Mouse (Mus musculus) lung, postnatal 0 days (tissue): ENCODE measurements around the gene Pfkfb3. TPM values are rescaled to one million over a fixed set of nuclear protein-coding genes. Genes with fewer than 3 reads are reported as not detected.

Experiments
- ATAC-seq: fragments of 200-750 bp; cut with Nextera tagmentation; 2 replicates; pipeline ENCODE4 v1.8.0; 2017; ENCODE audit warnings: moderate library complexity
- DNase-seq: peaks from one replicate; pipeline ENCODE4 v3.0.0-alpha.2; 2016; ENCODE audit warnings: low spot score
- H3K27ac ChIP-seq: fragments of 300-500 bp; sonication (generic); 2 replicates; pipeline ENCODE4 v1.5.1; 2014; ENCODE audit warnings: antibody characterized with exemption, mild to moderate bottlenecking, low read length, mixed read lengths
- H3K27me3 ChIP-seq: fragments of 300-500 bp; sonication (generic); replicated peaks from 2 replicates; pipeline ENCODE4 v1.6.1; 2014; ENCODE audit warnings: low read length, mixed read lengths; ENCODE audit not compliant: insufficient read depth
- H3K36me3 ChIP-seq: fragments of 300-500 bp; sonication (generic); 2 replicates; pipeline ENCODE4 v1.6.1; 2014; ENCODE audit warnings: low read length, mixed read lengths; ENCODE audit not compliant: insufficient read depth
- H3K4me1 ChIP-seq: fragments of 300-500 bp; sonication (generic); 2 replicates; pipeline ENCODE4 v1.6.1; 2014; ENCODE audit warnings: antibody characterized with exemption, low read depth, low read length, mixed read lengths; ENCODE audit not compliant: insufficient read depth
- H3K4me2 ChIP-seq: fragments of 300-500 bp; sonication (generic); replicated peaks from 2 replicates; pipeline ENCODE4 v1.6.1; 2014; ENCODE audit warnings: low read depth, mild to moderate bottlenecking, low read length, moderate library complexity, mixed read lengths
- H3K4me3 ChIP-seq: fragments of 300-500 bp; sonication (generic); 2 replicates; pipeline ENCODE4 v1.5.1; 2014; ENCODE audit warnings: low read depth, low read length
- H3K9ac ChIP-seq: fragments of 300-500 bp; sonication (generic); replicated peaks from 2 replicates; pipeline ENCODE4 v1.6.1; 2014; ENCODE audit warnings: low read depth, mild to moderate bottlenecking
- H3K9me3 ChIP-seq: fragments of 300-500 bp; sonication (generic); 2 replicates; pipeline ENCODE4 v1.6.1; 2016; ENCODE audit warnings: low read length, mixed read lengths
- CTCF ChIP-seq: IDR thresholded peaks from 2 replicates; pipeline ENCODE4 v1.5.1; 2016; ENCODE audit warnings: antibody characterized with exemption, mild to moderate bottlenecking
- EP300 ChIP-seq: IDR thresholded peaks from 2 replicates; pipeline ENCODE4 v1.6.1; 2016; ENCODE audit warnings: antibody characterized with exemption, mild to moderate bottlenecking, control low read depth
- WGBS: fragments of 180-500 bp; shearing (Covaris S2); extraction: QIAGEN DNeasy Blood & Tissue Kit; methylation state at CpG from one replicate; pipeline ENCODE4 v1.1.7; 2014; 5-methylcytosine and 5-hydroxymethylcytosine counted together
- polyA plus RNA-seq: library from polyadenylated mRNA; unstranded; fragments of >200 nt; fragmentation: Nextera tagmentation; extraction: Ambion mirVana; gene quantifications from 2 replicates; pipeline ENCODE4 v1.2.1, GENCODE M21; 2015

The Pfkfb3 gene
- polyA plus RNA-seq, 1 experiment from 2014 or later, result 17.7 TPM

GRCm38 (mm10) chr2:11438231-11438954, 115.5 kb downstream of the Pfkfb3 start:
- Histone ChIP-seq H3K4me2 (no peak overlapping the region), H3K9me3 (no peaks in the 10 kb centered on the region), H3K27me3 (no peaks in the 10 kb centered on the region), H3K4me3 (no peak overlapping the region), H3K27ac (no peak overlapping the region), H3K9ac (no peak overlapping the region), H3K4me1 (no peaks in the 10 kb centered on the region), H3K36me3 (no peaks in the 10 kb centered on the region)
- DNase-seq (peak; percentile 80), ATAC-seq (peak; percentile 86)
- TF ChIP-seq CTCF, result no peak
- peak; percentile 37; the same call in 1 of the 2 replicates for TF ChIP-seq EP300
- 49% methylated on average over 12 of the region's 12 CpGs for WGBS

GRCm38 (mm10) chr2:11436353-11436752, 117.5 kb downstream of the Pfkfb3 start:
- no peak for TF ChIP-seq EP300
- no peak for TF ChIP-seq CTCF
- no peaks in the 10 kb centered on the region for H3K36me3 ChIP-seq
- no peak for ATAC-seq

DNA sequence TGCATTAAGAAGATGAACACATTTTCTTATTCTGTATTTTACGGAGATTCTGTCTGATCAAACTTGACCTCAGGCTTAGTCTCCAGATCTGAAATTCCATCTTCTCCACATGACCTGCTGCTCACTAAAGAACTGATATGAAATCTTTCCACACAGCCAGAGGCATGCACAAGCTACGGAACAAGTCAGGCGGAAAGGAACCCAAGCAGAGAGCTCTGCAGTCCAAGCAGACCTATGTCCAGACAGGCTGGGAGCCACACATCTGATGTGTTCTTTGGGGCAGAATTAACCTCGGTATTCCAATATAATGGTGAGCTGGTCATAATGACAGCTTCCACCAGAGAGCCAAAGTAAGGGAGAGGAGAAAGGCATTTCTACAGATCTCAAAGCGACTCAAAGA, 120.5 kb downstream of the Pfkfb3 start:
- Histone ChIP-seq H3K36me3 (no peaks in the 10 kb centered on the region), H3K4me3 (no peak overlapping the region), H3K27ac (no peak overlapping the region), H3K27me3 (no peaks in the 10 kb centered on the region), H3K9ac (no peak overlapping the region), H3K9me3 (no peaks in the 10 kb centered on the region), H3K4me2 (no peak overlapping the region), H3K4me1 (peaks cover 12% of the 10 kb centered on the region)
- 88% methylated on average over 5 of the region's 5 CpGs for WGBS
- DNase-seq, result no peak
- ATAC-seq, result no peak
- TF ChIP-seq CTCF, result no peak
- no peak for TF ChIP-seq EP300

More at GRCm38 (mm10) chr2:11436353-11436752, 117.5 kb downstream of the Pfkfb3 start:
- no peak overlapping the region for H3K4me3 ChIP-seq
- no peak overlapping the region for H3K9ac ChIP-seq
- H3K4me2 ChIP-seq, result no peak overlapping the region
- H3K27ac ChIP-seq, result no peak overlapping the region
- no peak for DNase-seq
- no peaks in the 10 kb centered on the region for H3K27me3 ChIP-seq
- 94% methylated on average over 11 of the region's 11 CpGs for WGBS
- H3K9me3 ChIP-seq, result no peaks in the 10 kb centered on the region
- no peaks in the 10 kb centered on the region for H3K4me1 ChIP-seq

DNA sequence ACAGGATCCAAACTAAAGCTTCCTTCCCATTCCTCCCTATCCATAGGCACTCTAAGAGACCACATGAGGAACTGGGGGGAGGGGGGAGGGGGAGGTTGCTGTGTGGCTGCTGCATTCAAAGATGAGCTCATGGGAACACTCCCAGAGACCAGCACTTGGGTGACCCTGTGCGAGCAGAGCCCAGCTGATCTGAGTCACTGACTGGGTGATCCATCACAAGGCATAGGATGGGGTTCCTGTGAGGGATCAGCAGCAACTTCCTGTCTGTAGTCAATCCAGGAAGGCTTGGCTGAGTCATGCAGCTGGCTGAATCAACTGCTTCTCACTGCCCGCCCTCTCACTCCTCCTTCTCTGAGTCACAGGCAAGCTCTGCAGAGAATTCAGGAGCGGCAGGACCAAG, 124.3 kb downstream of the Pfkfb3 start:
- H3K9ac ChIP-seq, result no peak overlapping the region
- H3K27ac ChIP-seq, result peak overlapping the region; percentile 68
- H3K4me2 ChIP-seq, result no peak overlapping the region
- H3K9me3 ChIP-seq, result no peaks in the 10 kb centered on the region
- no peaks in the 10 kb centered on the region for H3K27me3 ChIP-seq
- WGBS, result 2% methylated on average over 3 of the region's 3 CpGs
- ATAC-seq (peak; percentile 95), DNase-seq (peak; percentile 98)
- H3K36me3 ChIP-seq, result no peaks in the 10 kb centered on the region
- H3K4me1 ChIP-seq, result peaks cover 12% of the 10 kb centered on the region
- TF ChIP-seq EP300 (peak; percentile 92), CTCF (0 out of 2 replicates have a peak, but pooled peaks have one; percentile 3)
- H3K4me3 ChIP-seq, result no peak overlapping the region

- no peak for DNase-seq
- 81% methylated on average over 4 of the region's 4 CpGs for WGBS
- H3K4me3 ChIP-seq, result no peak overlapping the region
- no peak overlapping the region for H3K4me2 ChIP-seq
- no peak for TF ChIP-seq CTCF
- no peak for TF ChIP-seq EP300
- peaks cover 12% of the 10 kb centered on the region for H3K4me1 ChIP-seq
- H3K27ac ChIP-seq, result no peak overlapping the region; the same call in 1 of the 2 replicates
- no peak overlapping the region for H3K9ac ChIP-seq
- H3K36me3 ChIP-seq, result no peaks in the 10 kb centered on the region
- no peaks in the 10 kb centered on the region for H3K9me3 ChIP-seq
- no peak for ATAC-seq
- H3K27me3 ChIP-seq, result no peaks in the 10 kb centered on the region
Measured at GRCm38 (mm10) chr2:11428621-11429020, 125.3 kb downstream of the Pfkfb3 start.

- Histone ChIP-seq H3K27ac (no peak overlapping the region), H3K4me1 (peaks cover 12% of the 10 kb centered on the region), H3K4me2 (no peak overlapping the region), H3K36me3 (no peaks in the 10 kb centered on the region), H3K27me3 (no peaks in the 10 kb centered on the region), H3K9me3 (no peaks in the 10 kb centered on the region), H3K4me3 (no peak overlapping the region), H3K9ac (no peak overlapping the region)
- WGBS, result 80% methylated on average over 6 of the region's 6 CpGs
- DNase-seq (no peak), ATAC-seq (no peak)
- TF ChIP-seq EP300 (no peak), CTCF (no peak)
Measured at GRCm38 (mm10) chr2:11427596-11427995, 126.3 kb downstream of the Pfkfb3 start.
